Mouse (Mus musculus) spleen, adult 10 weeks (tissue): ENCODE data around the gene Atp6v0a2. TPM values are rescaled to one million over a fixed set of nuclear protein-coding genes. Genes with fewer than 3 reads are reported as not detected.

Experiments used
- polyA plus RNA-seq: library from polyadenylated mRNA; stranded (reverse); fragments of 350-450 nt; fragmentation: Illumina TruSeq; extraction: RNeasy Lipid Tissue Mini Kit (QIAGEN cat#74804); gene quantifications from one replicate; pipeline ENCODE4 v1.2.3, GENCODE M21; 2015; ENCODE audit warnings: low replicate concordance; ENCODE audit not compliant: insufficient read depth

Atp6v0a2 gene
- 47.7 TPM for polyA plus RNA-seq

DNA sequence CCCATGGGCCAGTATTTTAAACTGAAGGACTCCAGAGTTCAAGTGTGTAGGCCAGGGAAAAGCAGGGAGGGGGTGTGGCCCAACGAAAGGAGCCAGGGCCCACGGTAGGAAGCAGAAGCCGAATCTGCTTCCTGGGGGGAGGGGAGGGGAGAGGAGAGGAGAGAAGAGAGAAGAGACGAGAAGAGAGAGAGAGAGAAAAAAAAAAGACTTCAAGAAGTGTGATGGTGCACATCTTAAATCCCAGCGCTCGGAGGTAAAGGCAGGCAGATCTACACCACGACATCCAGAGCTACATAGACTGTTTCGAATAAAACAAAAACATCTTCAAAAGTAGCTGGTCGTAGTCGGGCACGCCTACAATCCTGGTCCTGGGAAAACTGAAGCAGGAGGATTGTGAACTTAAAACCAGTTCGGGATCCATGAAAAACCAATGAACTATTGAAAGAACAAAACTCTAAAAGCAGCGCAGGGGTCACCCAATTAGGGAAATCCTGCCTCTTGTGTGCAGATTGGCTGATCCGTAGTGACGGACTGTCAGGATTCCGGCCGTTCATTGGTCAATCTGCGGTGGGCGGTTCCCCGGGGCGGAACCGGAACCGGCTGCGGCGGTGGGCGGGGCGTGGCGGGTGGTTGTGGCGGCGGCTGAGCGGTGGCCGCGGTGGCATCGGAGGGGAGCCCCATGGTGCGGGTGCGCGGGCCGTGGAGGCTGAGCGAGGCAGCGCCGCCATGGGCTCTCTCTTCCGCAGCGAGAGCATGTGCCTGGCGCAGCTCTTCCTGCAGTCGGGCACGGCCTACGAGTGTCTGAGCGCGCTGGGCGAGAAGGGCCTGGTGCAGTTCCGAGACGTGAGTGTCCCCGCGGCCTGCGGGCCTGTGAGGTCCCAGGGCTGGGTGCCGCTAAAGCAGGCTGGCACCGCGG, at the start of gene Atp6v0a2:
Gene Atp6v0a2 (plus strand): TSS at position 129 of the 916 bp plus-strand sequence.

DNA sequence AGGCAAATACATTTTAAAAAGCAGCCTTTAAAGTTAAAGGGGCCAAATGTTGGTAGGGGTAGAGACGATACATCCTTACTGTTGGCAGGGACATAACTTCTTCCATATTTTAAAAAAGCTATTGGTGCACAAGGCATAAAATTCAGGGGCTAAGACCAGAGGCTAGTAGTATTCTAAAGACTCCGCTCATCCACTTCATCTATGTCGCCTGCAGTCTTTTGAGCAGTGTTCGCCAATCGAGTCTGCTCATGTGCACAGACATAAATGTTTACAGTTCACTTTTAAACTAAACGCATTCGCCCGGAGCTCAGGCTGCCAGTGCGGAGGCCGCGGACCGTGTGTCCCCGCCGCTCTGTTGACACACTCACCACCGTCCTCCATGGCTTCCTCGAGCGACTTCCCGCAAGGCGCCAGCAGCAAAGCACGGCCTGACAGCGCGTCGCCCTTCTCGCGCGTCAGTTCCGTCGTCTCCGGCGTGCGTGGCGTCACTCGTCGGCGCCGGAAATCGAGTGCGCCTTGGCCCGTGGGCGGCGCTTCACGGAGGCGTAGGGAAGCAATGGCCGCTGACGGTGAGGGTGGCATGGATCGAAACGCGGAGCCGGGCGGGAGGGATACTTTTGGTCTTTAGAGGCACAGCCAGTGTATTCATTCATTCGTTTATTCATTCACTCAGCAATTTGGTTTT, 49.6 kb upstream of the Atp6v0a2 start, which contains the start of the genes Eif2b1 and Gtf2h3:
Gene Eif2b1 (minus strand): TSS at position 499 of the 685 bp plus-strand sequence.
Gene Gtf2h3 (plus strand): TSS at position 508 of the 685 bp plus-strand sequence.

DNA sequence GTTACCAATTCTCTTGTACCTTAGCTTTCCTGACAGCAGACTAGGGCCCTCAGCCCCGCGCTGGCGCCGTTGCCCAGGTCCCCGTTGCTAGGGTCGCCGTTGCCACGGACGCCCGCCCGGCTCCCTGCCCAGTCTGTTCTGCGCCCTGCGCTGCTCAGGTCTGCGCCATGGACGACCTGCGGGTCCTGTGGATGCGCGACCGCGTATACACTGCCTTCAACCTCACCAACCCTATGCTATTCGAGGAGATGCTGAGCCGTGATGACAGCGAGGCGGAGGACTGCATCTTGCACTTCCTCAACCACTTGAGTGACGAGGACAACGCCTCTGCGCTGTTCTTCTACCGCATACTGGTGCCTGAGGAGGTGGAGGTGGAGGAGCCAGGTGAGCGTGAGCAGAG, 96.6 kb downstream of the Atp6v0a2 start, which contains the start of gene Dnah10:
Gene Dnah10 (plus strand): TSS at position 89 of the 400 bp plus-strand sequence.

Other genes with a start within 250 kb of the Atp6v0a2 start
- 125 TPM for gene Sbno1, start 202.6 kb upstream of the Atp6v0a2 start, polyA plus RNA-seq
- gene Kmt5a, start 188.6 kb upstream of the Atp6v0a2 start, polyA plus RNA-seq, result 58.7 TPM
- gene Rilpl2, start 150.2 kb upstream of the Atp6v0a2 start, polyA plus RNA-seq, result 16.5 TPM
- 8.1 TPM for gene Snrnp35, start 145.4 kb upstream of the Atp6v0a2 start, polyA plus RNA-seq
- gene Rilpl1, start 97.2 kb upstream of the Atp6v0a2 start, polyA plus RNA-seq, result 4.2 TPM
- gene Tmed2, start 87.9 kb upstream of the Atp6v0a2 start, polyA plus RNA-seq, result 535 TPM
- gene Ddx55, start 75.7 kb upstream of the Atp6v0a2 start, polyA plus RNA-seq, result 27.8 TPM
- gene Eif2b1, start 49.4 kb upstream of the Atp6v0a2 start, polyA plus RNA-seq, result 39.0 TPM
- 35.5 TPM for gene Gtf2h3, start 49.4 kb upstream of the Atp6v0a2 start, polyA plus RNA-seq
- gene Dnah10, start 96.5 kb downstream of the Atp6v0a2 start, polyA plus RNA-seq, result 0.23 TPM
- 0.95 TPM for gene Ccdc92, start 233.8 kb downstream of the Atp6v0a2 start, polyA plus RNA-seq
- gene Zfp664, start 234.1 kb downstream of the Atp6v0a2 start, polyA plus RNA-seq, result 47.3 TPM